Mouse (Mus musculus) midbrain, embryonic 11.5 days (tissue): Measurements from ENCODE around the gene Lmf1. TPM values are rescaled to one million over a fixed set of nuclear protein-coding genes. Genes with fewer than 3 reads are reported as not detected.
A peak's percentile ranks its signal among the peaks of the same experiment; 100 is the strongest.

Experiments
- ATAC-seq: fragments of 200-750 bp; cut with Nextera tagmentation; 2 replicates; pipeline ENCODE4 v1.8.0; 2017; ENCODE audit warnings: moderate TSS enrichment, moderate library complexity; ENCODE audit not compliant: low FRiP score
- DNase-seq: peaks from one replicate; pipeline ENCODE4 v3.0.0; 2015; ENCODE audit warnings: low spot score; ENCODE audit errors: missing footprints
- H3K27ac ChIP-seq: fragments of 300-500 bp; sonication (generic); 2 replicates; pipeline ENCODE4 v1.5.1; 2014; ENCODE audit warnings: low read depth, low read length
- H3K27me3 ChIP-seq: fragments of 300-500 bp; sonication (generic); 2 replicates; pipeline ENCODE4 v1.6.1; 2014; ENCODE audit warnings: mild to moderate bottlenecking, low read length, moderate library complexity, mixed read lengths; ENCODE audit not compliant: control insufficient read depth, insufficient read depth
- H3K36me3 ChIP-seq: fragments of 300-500 bp; sonication (generic); 2 replicates; pipeline ENCODE4 v1.6.1; 2014; ENCODE audit warnings: mild to moderate bottlenecking, low read length, moderate library complexity, mixed read lengths; ENCODE audit not compliant: control insufficient read depth, insufficient read depth
- H3K4me1 ChIP-seq: fragments of 300-500 bp; sonication (generic); 2 replicates; pipeline ENCODE4 v1.6.1; 2014; ENCODE audit warnings: low read length; ENCODE audit not compliant: control insufficient read depth, insufficient read depth
- H3K4me2 ChIP-seq: fragments of 300-500 bp; sonication (generic); 2 replicates; pipeline ENCODE4 v1.6.1; 2014; ENCODE audit warnings: mild to moderate bottlenecking, moderate library complexity
- H3K4me3 ChIP-seq: fragments of 300-500 bp; sonication (generic); 2 replicates; pipeline ENCODE4 v1.5.1; 2014; ENCODE audit warnings: low read depth, low read length
- H3K9ac ChIP-seq: fragments of 300-500 bp; sonication (generic); 2 replicates; pipeline ENCODE4 v1.6.1; 2014; ENCODE audit warnings: low read length
- H3K9me3 ChIP-seq: fragments of 300-500 bp; sonication (generic); 2 replicates; pipeline ENCODE4 v1.6.1; 2016; ENCODE audit warnings: low read length; ENCODE audit not compliant: control insufficient read depth
- WGBS: fragments of 180-500 bp; shearing (Covaris S2); extraction: QIAGEN DNeasy Blood & Tissue Kit; methylation state at CpG from one replicate; pipeline ENCODE4 v1.1.7; 2014; 5-methylcytosine and 5-hydroxymethylcytosine counted together
- polyA plus RNA-seq: library from polyadenylated mRNA; unstranded; fragments of >200 nt; fragmentation: Nextera tagmentation; extraction: Ambion mirVana; gene quantifications from 2 replicates; pipeline ENCODE4 v1.2.1, GENCODE M21; 2014

The Lmf1 gene
- polyA plus RNA-seq, 1 experiment from 2014 or later: 19.2 TPM

- Histone ChIP-seq H3K4me2 (no peak overlapping the region), H3K36me3 (no peaks in the 10 kb centered on the region), H3K4me1 (peaks cover 4% of the 10 kb centered on the region; the same call in 1 of the 2 replicates), H3K27ac (no peak overlapping the region), H3K9me3 (no peaks in the 10 kb centered on the region), H3K9ac (no peak overlapping the region), H3K4me3 (no peak overlapping the region), H3K27me3 (no peaks in the 10 kb centered on the region)
- DNase-seq (peak; percentile 86), ATAC-seq (no peak)
- 51% methylated on average over 7 of the region's 7 CpGs for WGBS
Observed at GRCm38 (mm10) chr17:25686323-25686722, 107.4 kb downstream of the Lmf1 start.

GRCm38 (mm10) chr17:25688922-25689321 is 110.0 kb downstream of the Lmf1 start:
- 80% methylated on average over 4 of the region's 4 CpGs for WGBS
- DNase-seq: peak; percentile 71
- no peaks in the 10 kb centered on the region for H3K27me3 ChIP-seq
- H3K4me3 ChIP-seq: no peak overlapping the region
- no peak overlapping the region for H3K27ac ChIP-seq
- no peak overlapping the region for H3K9ac ChIP-seq
- no peaks in the 10 kb centered on the region for H3K9me3 ChIP-seq
- H3K4me1 ChIP-seq: peaks cover 4% of the 10 kb centered on the region; the same call in 1 of the 2 replicates
- no peak overlapping the region for H3K4me2 ChIP-seq
- no peak for ATAC-seq
- no peaks in the 10 kb centered on the region for H3K36me3 ChIP-seq

- Histone ChIP-seq H3K4me2 (no peak overlapping the region), H3K4me1 (no peaks in the 10 kb centered on the region), H3K9ac (no peak overlapping the region), H3K36me3 (no peaks in the 10 kb centered on the region), H3K4me3 (no peak overlapping the region), H3K27ac (no peak overlapping the region), H3K9me3 (no peaks in the 10 kb centered on the region), H3K27me3 (no peaks in the 10 kb centered on the region)
- WGBS: 60% methylated on average over 1 of the region's 1 CpGs
- DNase-seq: peak; percentile 37
- ATAC-seq: no peak
Observed at GRCm38 (mm10) chr17:25696263-25696662, 117.4 kb downstream of the Lmf1 start.

GRCm38 (mm10) chr17:25698446-25698845 is 119.6 kb downstream of the Lmf1 start:
- Histone ChIP-seq H3K36me3 (no peaks in the 10 kb centered on the region), H3K4me1 (no peaks in the 10 kb centered on the region), H3K4me3 (no peak overlapping the region), H3K27me3 (no peaks in the 10 kb centered on the region), H3K4me2 (no peak overlapping the region), H3K9me3 (no peaks in the 10 kb centered on the region), H3K27ac (no peak overlapping the region), H3K9ac (no peak overlapping the region)
- WGBS: 8% methylated on average over 7 of the region's 7 CpGs
- DNase-seq: peak; percentile 98
- 0 out of 2 replicates have a peak, but pooled peaks have one; percentile 54 for ATAC-seq

GRCm38 (mm10) chr17:25700863-25701496 is 122.1 kb downstream of the Lmf1 start:
- H3K9ac ChIP-seq: no peak overlapping the region
- no peak overlapping the region for H3K27ac ChIP-seq
- ATAC-seq: no peak
- no peaks in the 10 kb centered on the region for H3K4me1 ChIP-seq
- H3K36me3 ChIP-seq: no peaks in the 10 kb centered on the region
- no peak overlapping the region for H3K4me2 ChIP-seq
- WGBS: 58% methylated on average over 9 of the region's 9 CpGs
- peak; percentile 71 for DNase-seq
- H3K9me3 ChIP-seq: no peaks in the 10 kb centered on the region
- H3K27me3 ChIP-seq: no peaks in the 10 kb centered on the region
- H3K4me3 ChIP-seq: no peak overlapping the region

- Histone ChIP-seq H3K9me3 (no peaks in the 10 kb centered on the region), H3K27ac (no peak overlapping the region), H3K36me3 (no peaks in the 10 kb centered on the region), H3K27me3 (no peaks in the 10 kb centered on the region), H3K9ac (no peak overlapping the region), H3K4me1 (no peaks in the 10 kb centered on the region), H3K4me3 (no peak overlapping the region), H3K4me2 (no peak overlapping the region)
- DNase-seq: peak; percentile 39
- WGBS: 93% methylated on average over 2 of the region's 2 CpGs
- no peak for ATAC-seq
Observed at GRCm38 (mm10) chr17:25709994-25710393, 131.1 kb downstream of the Lmf1 start.

GRCm38 (mm10) chr17:25711136-25711535 is 132.3 kb downstream of the Lmf1 start:
- H3K27ac ChIP-seq: no peak overlapping the region
- no peak for ATAC-seq

More at GRCm38 (mm10) chr17:25711136-25711535, 132.3 kb downstream of the Lmf1 start:
- WGBS: 89% methylated on average over 4 of the region's 4 CpGs
- Histone ChIP-seq H3K9me3 (no peaks in the 10 kb centered on the region), H3K4me2 (no peak overlapping the region), H3K4me3 (no peak overlapping the region), H3K36me3 (no peaks in the 10 kb centered on the region), H3K9ac (no peak overlapping the region), H3K4me1 (no peaks in the 10 kb centered on the region; the same call in 1 of the 2 replicates), H3K27me3 (peaks cover 4% of the 10 kb centered on the region)
- peak; percentile 44 for DNase-seq

Other genes with a start within 250 kb of the Lmf1 start
- not detected in 2 replicates for gene Tpsab1, start 233.5 kb upstream of the Lmf1 start, polyA plus RNA-seq
- gene Tpsb2, start 212.8 kb upstream of the Lmf1 start, polyA plus RNA-seq: not detected in 2 replicates
- gene Tpsg1, start 209.8 kb upstream of the Lmf1 start, polyA plus RNA-seq: not detected in 2 replicates
- 3.5 and 4.3 TPM in 2 replicates for gene Cacna1h, start 145.3 kb upstream of the Lmf1 start, polyA plus RNA-seq
- gene Tekt4, start 124.5 kb upstream of the Lmf1 start, polyA plus RNA-seq: 0.12 TPM in 1 of 2 replicates, not detected in the other
- not detected in 2 replicates for gene Sstr5, start 81.8 kb upstream of the Lmf1 start, polyA plus RNA-seq
- gene Sox8, start 8.4 kb upstream of the Lmf1 start, polyA plus RNA-seq: 2.0 and 2.1 TPM in 2 replicates
- gene Gng13, start 138.1 kb downstream of the Lmf1 start, polyA plus RNA-seq: 0.77 and 1.3 TPM in 2 replicates
- 15.0 and 17.3 TPM in 2 replicates for gene Chtf18, start 148.3 kb downstream of the Lmf1 start, polyA plus RNA-seq
- gene Rpusd1, start 148.6 kb downstream of the Lmf1 start, polyA plus RNA-seq: 16.0 and 19.8 TPM in 2 replicates
- gene Mslnl, start 157.0 kb downstream of the Lmf1 start, polyA plus RNA-seq: not detected in 2 replicates
- gene Msln, start 175.3 kb downstream of the Lmf1 start, polyA plus RNA-seq: not detected in 2 replicates
- gene Narfl, start 194.7 kb downstream of the Lmf1 start, polyA plus RNA-seq: 22.2 and 23.4 TPM in 2 replicates
- 76.4 and 77.1 TPM in 2 replicates for gene Haghl, start 206.6 kb downstream of the Lmf1 start, polyA plus RNA-seq
- 0.11 and 0.34 TPM in 2 replicates for gene Ccdc78, start 207.5 kb downstream of the Lmf1 start, polyA plus RNA-seq
- 69.1 and 71.4 TPM in 2 replicates for gene Fam173a, start 213.8 kb downstream of the Lmf1 start, polyA plus RNA-seq
- gene AC134908.4, start 216.6 kb downstream of the Lmf1 start, polyA plus RNA-seq: not detected in 2 replicates
- 21.3 and 32.1 TPM in 2 replicates for gene Metrn, start 218.1 kb downstream of the Lmf1 start, polyA plus RNA-seq
- gene Fbxl16, start 230.0 kb downstream of the Lmf1 start, polyA plus RNA-seq: 11.2 and 12.0 TPM in 2 replicates
- 23.7 and 27.4 TPM in 2 replicates for gene Wdr24, start 244.5 kb downstream of the Lmf1 start, polyA plus RNA-seq
- gene Jmjd8, start 249.8 kb downstream of the Lmf1 start, polyA plus RNA-seq: 50.3 and 54.1 TPM in 2 replicates